Mouse (Mus musculus) kidney, embryonic 16.5 days (tissue): ENCODE results near the gene AI987944. TPM values are rescaled to one million over a fixed set of nuclear protein-coding genes. Genes with fewer than 3 reads are reported as not detected.

Source experiments
- ATAC-seq: fragments of 200-750 bp; cut with Nextera tagmentation; 2 replicates; pipeline ENCODE4 v1.8.0; 2017; ENCODE audit warnings: moderate TSS enrichment; ENCODE audit not compliant: low FRiP score, low TSS enrichment
- H3K27ac ChIP-seq: fragments of 300-500 bp; sonication (generic); 2 replicates; pipeline ENCODE4 v1.5.1; 2014; ENCODE audit warnings: low read length
- H3K27me3 ChIP-seq: fragments of 300-500 bp; sonication (generic); 2 replicates; pipeline ENCODE4 v1.6.1; 2014; ENCODE audit warnings: low read length, control low read depth, mixed read lengths; ENCODE audit not compliant: insufficient read depth
- H3K36me3 ChIP-seq: fragments of 300-500 bp; sonication (generic); 2 replicates; pipeline ENCODE4 v1.6.1; 2014; ENCODE audit warnings: low read length, control low read depth, mixed read lengths; ENCODE audit not compliant: insufficient read depth
- H3K4me1 ChIP-seq: fragments of 300-500 bp; sonication (generic); 2 replicates; pipeline ENCODE4 v1.6.1; 2014; ENCODE audit warnings: low read length, control low read depth, mixed read lengths; ENCODE audit not compliant: insufficient read depth
- H3K4me2 ChIP-seq: fragments of 300-500 bp; sonication (generic); replicated peaks from 2 replicates; pipeline ENCODE4 v1.6.1; 2014; ENCODE audit warnings: low read depth, low read length
- H3K4me3 ChIP-seq: fragments of 300-500 bp; sonication (generic); 2 replicates; pipeline ENCODE4 v1.5.1; 2014; ENCODE audit warnings: mild to moderate bottlenecking, low read length
- H3K9ac ChIP-seq: fragments of 300-500 bp; sonication (generic); replicated peaks from 2 replicates; pipeline ENCODE4 v1.6.1; 2014; ENCODE audit warnings: low read length
- H3K9me3 ChIP-seq: fragments of 300-500 bp; sonication (generic); 2 replicates; pipeline ENCODE4 v1.6.1; 2016; ENCODE audit warnings: low read length, control low read depth
- WGBS: fragments of 180-500 bp; shearing (Covaris S2); extraction: QIAGEN DNeasy Blood & Tissue Kit; methylation state at CpG from one replicate; pipeline ENCODE4 v1.1.7; 2014; 5-methylcytosine and 5-hydroxymethylcytosine counted together
- polyA plus RNA-seq: library from polyadenylated mRNA; unstranded; fragments of >200 nt; fragmentation: Nextera tagmentation; extraction: Ambion mirVana; gene quantifications from 2 replicates; pipeline ENCODE4 v1.2.1, GENCODE M21; 2015

The AI987944 gene
- polyA plus RNA-seq: 13.0 and 13.9 TPM in 2 replicates

GRCm38 (mm10) chr7:41393048-41393971, at the start of gene AI987944:
Gene AI987944 (minus strand): TSS chr7:41393379.
- peak within 1 kb of the TSS; percentile 59 for H3K4me2 ChIP-seq
- peak within 1 kb of the TSS; percentile 78 for H3K27ac ChIP-seq
- no peaks in the 10 kb centered on the region for H3K27me3 ChIP-seq
- H3K4me3 ChIP-seq: peak within 1 kb of the TSS; percentile 60
- 0% methylated on average over 25 of the region's 25 CpGs for WGBS
- no peaks in the 10 kb centered on the region for H3K4me1 ChIP-seq
- ATAC-seq: peak; percentile 100
- no peaks in the 10 kb centered on the region for H3K36me3 ChIP-seq
- H3K9ac ChIP-seq: peak within 1 kb of the TSS; percentile 73
- no peaks in the 10 kb centered on the region for H3K9me3 ChIP-seq

GRCm38 (mm10) chr7:41394130-41394529, 951 bp upstream of the AI987944 start:
- Histone ChIP-seq H3K4me2 (no peak overlapping the region), H3K9ac (no peak overlapping the region), H3K36me3 (no peaks in the 10 kb centered on the region)

More at GRCm38 (mm10) chr7:41394130-41394529, 951 bp upstream of the AI987944 start:
- no peaks in the 10 kb centered on the region for H3K9me3 ChIP-seq
- no peak for ATAC-seq
- WGBS: 71% methylated on average over 4 of the region's 4 CpGs
- no peaks in the 10 kb centered on the region for H3K27me3 ChIP-seq
- no peak overlapping the region for H3K27ac ChIP-seq
- H3K4me3 ChIP-seq: no peak overlapping the region
- no peaks in the 10 kb centered on the region for H3K4me1 ChIP-seq

Other genes with a start within 250 kb of the AI987944 start
- not detected in 2 replicates for gene Gm5592, start 239.5 kb downstream of the AI987944 start, polyA plus RNA-seq
- gene Vmn2r57, start 55.3 kb upstream of the AI987944 start, polyA plus RNA-seq: 0.21 and 0.32 TPM in 2 replicates
- 0.05 and 0.09 TPM in 2 replicates for gene Gm20449, start 106.0 kb upstream of the AI987944 start, polyA plus RNA-seq
- gene AW146154, start 106.5 kb upstream of the AI987944 start, polyA plus RNA-seq: 13.3 and 13.8 TPM in 2 replicates
- gene Gm6871, start 180.3 kb upstream of the AI987944 start, polyA plus RNA-seq: 0.11 TPM in 1 of 2 replicates, not detected in the other
- 13.6 and 14.6 TPM in 2 replicates for gene 2610021A01Rik, start 205.9 kb upstream of the AI987944 start, polyA plus RNA-seq
- gene Zfp788, start 239.8 kb upstream of the AI987944 start, polyA plus RNA-seq: 12.6 and 13.5 TPM in 2 replicates